Mouse (Mus musculus): ENCODE data around the gene Gys1. TPM values are rescaled to one million over a fixed set of nuclear protein-coding genes. Genes with fewer than 3 reads are reported as not detected.

The Gys1 gene
- polyA plus RNA-seq, 1 experiment from 2014 or later: 136 TPM

DNA sequence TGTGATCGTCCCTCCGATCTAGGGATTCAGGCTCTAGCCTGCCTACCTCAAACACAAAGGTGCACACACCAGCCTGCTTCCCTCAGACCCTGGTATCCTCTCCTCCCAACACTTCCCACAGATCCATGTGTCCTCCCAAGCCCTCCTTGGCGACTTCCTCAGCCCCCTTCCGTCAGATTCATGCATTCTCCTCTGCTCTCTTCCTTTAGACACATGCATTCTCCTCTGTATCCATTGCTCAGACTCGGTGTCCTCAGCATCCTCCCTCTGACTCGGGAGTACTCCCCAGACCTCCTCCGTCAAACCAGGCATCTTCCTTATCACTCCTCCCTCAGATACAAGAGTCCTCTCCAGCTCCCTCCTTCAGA, 825 bp upstream of the Gys1 start:
- under 1% methylated on average over 7 of the region's 7 CpGs for WGBS
- ATAC-seq (replicated peaks; ENCODE audit: extremely low read depth, insufficient read depth, low FRiP score): no peak

DNA sequence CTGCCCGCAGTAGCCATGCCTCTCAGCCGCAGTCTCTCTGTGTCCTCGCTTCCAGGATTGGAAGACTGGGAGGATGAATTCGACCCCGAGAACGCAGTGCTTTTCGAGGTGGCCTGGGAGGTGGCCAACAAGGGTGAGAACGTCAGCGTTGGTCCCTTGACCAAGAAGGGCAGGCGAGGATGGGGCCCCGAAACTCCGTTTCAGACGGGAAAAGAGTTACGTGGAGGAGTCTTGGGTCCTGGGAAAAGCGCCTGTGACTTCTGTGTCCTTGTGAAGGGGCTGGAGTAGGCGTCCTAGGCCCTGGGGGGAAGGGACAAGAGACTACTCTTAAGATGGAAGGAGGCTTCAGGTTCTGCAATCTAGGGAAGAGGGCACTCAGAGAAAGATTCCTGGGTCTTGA, 394 bp downstream of the Gys1 start:
- H3K27ac ChIP-seq (ENCODE audit: low read length): peak overlapping the region; percentile 91
- peaks cover 4% of the 10 kb centered on the region for H3K36me3 ChIP-seq (ENCODE audit: control insufficient read depth, insufficient read depth)
- H3K9ac ChIP-seq (ENCODE audit: low read length): peak overlapping the region; percentile 94
- H3K9me3 ChIP-seq (replicated peaks; ENCODE audit: control insufficient read depth, low read length): no peaks in the 10 kb centered on the region
- peak; percentile 2; the same call in 1 of the 2 replicates for ATAC-seq (replicated peaks; ENCODE audit: extremely low read depth, insufficient read depth, low FRiP score)
- peaks cover 35% of the 10 kb centered on the region for H3K4me1 ChIP-seq (ENCODE audit: control insufficient read depth, insufficient read depth, low read length)
- peak overlapping the region; percentile 71 for H3K4me2 ChIP-seq (ENCODE audit: low read depth, low read length)
- no peaks in the 10 kb centered on the region for H3K27me3 ChIP-seq (ENCODE audit: control insufficient read depth, insufficient read depth, low read length)
- H3K4me3 ChIP-seq (ENCODE audit: low read length): peak overlapping the region; percentile 73
- WGBS: 2% methylated on average over 16 of the region's 16 CpGs

More for the DNA sequence above, 825 bp upstream of the Gys1 start:
- H3K27ac ChIP-seq (ENCODE audit: low read length): peak overlapping the region; percentile 93
- no peaks in the 10 kb centered on the region for H3K27me3 ChIP-seq (ENCODE audit: control insufficient read depth, insufficient read depth, low read length)
- no peaks in the 10 kb centered on the region for H3K9me3 ChIP-seq (replicated peaks; ENCODE audit: control insufficient read depth, low read length)
- H3K36me3 ChIP-seq (ENCODE audit: control insufficient read depth, insufficient read depth): peaks cover 9% of the 10 kb centered on the region
- peak overlapping the region; percentile 90 for H3K4me3 ChIP-seq (ENCODE audit: low read length)
- H3K9ac ChIP-seq (ENCODE audit: low read length): peak overlapping the region; percentile 86
- H3K4me1 ChIP-seq (ENCODE audit: control insufficient read depth, insufficient read depth, low read length): peaks cover 35% of the 10 kb centered on the region
- H3K4me2 ChIP-seq (ENCODE audit: low read depth, low read length): peak overlapping the region; percentile 98

DNA sequence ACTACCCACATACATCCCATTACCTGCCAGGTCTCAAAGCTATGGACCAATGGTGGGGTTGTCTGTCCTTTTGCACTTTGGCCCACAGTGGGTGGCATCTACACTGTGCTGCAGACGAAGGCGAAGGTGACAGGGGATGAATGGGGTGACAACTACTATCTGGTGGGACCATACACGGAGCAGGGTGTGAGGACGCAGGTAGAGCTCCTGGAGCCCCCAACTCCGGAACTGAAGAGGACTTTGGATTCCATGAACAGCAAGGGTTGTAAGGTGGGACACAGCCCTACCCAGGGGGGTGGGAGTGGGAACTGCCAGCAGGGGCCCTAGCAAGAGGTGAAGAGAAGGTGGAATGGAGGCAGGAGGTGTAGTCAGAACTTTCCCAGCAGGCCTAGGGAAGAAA, 1.8 kb downstream of the Gys1 start:
- Histone ChIP-seq H3K9me3 (replicated peaks; ENCODE audit: control insufficient read depth, low read length) (no peaks in the 10 kb centered on the region), H3K4me3 (ENCODE audit: low read length) (no peak overlapping the region; the same call in 1 of the 2 replicates), H3K36me3 (ENCODE audit: control insufficient read depth, insufficient read depth) (peaks cover 10% of the 10 kb centered on the region), H3K4me2 (ENCODE audit: low read depth, low read length) (peak overlapping the region; percentile 71), H3K4me1 (ENCODE audit: control insufficient read depth, insufficient read depth, low read length) (peaks cover 35% of the 10 kb centered on the region), H3K27ac (ENCODE audit: low read length) (no peak overlapping the region), H3K27me3 (ENCODE audit: control insufficient read depth, insufficient read depth, low read length) (no peaks in the 10 kb centered on the region), H3K9ac (ENCODE audit: low read length) (peak overlapping the region; percentile 23; the same call in 1 of the 2 replicates)
- ATAC-seq (replicated peaks; ENCODE audit: extremely low read depth, insufficient read depth, low FRiP score): no peak
- 79% methylated on average over 5 of the region's 5 CpGs for WGBS

GRCm38 (mm10) chr7:45437046-45437445, 2.4 kb downstream of the Gys1 start:
- WGBS: 43% methylated on average over 6 of the region's 6 CpGs
- no peak for ATAC-seq (replicated peaks; ENCODE audit: extremely low read depth, insufficient read depth, low FRiP score)
- H3K27me3 ChIP-seq (ENCODE audit: control insufficient read depth, insufficient read depth, low read length): no peaks in the 10 kb centered on the region
- no peak overlapping the region for H3K4me3 ChIP-seq (ENCODE audit: low read length)
- H3K9ac ChIP-seq (ENCODE audit: low read length): peak overlapping the region; percentile 47
- H3K27ac ChIP-seq (ENCODE audit: low read length): no peak overlapping the region
- no peaks in the 10 kb centered on the region for H3K9me3 ChIP-seq (replicated peaks; ENCODE audit: control insufficient read depth, low read length)
- H3K4me1 ChIP-seq (ENCODE audit: control insufficient read depth, insufficient read depth, low read length): peaks cover 35% of the 10 kb centered on the region
- H3K4me2 ChIP-seq (ENCODE audit: low read depth, low read length): peak overlapping the region; percentile 25
- peaks cover 13% of the 10 kb centered on the region for H3K36me3 ChIP-seq (ENCODE audit: control insufficient read depth, insufficient read depth)

- peaks cover 34% of the 10 kb centered on the region for H3K4me1 ChIP-seq (ENCODE audit: control insufficient read depth, insufficient read depth, low read length)
- no peaks in the 10 kb centered on the region for H3K27me3 ChIP-seq (ENCODE audit: control insufficient read depth, insufficient read depth, low read length)
- no peak within 1 kb of the TSS for H3K27ac ChIP-seq (ENCODE audit: low read length)
- no peaks in the 10 kb centered on the region for H3K9me3 ChIP-seq (replicated peaks; ENCODE audit: control insufficient read depth, low read length)
- H3K4me3 ChIP-seq (ENCODE audit: low read length): no peak within 1 kb of the TSS
- H3K36me3 ChIP-seq (ENCODE audit: control insufficient read depth, insufficient read depth): peaks cover 17% of the 10 kb centered on the region
- ATAC-seq (replicated peaks; ENCODE audit: extremely low read depth, insufficient read depth, low FRiP score): no peak
- 37% methylated on average over 19 of the region's 19 CpGs for WGBS
- H3K9ac ChIP-seq (ENCODE audit: low read length): peak within 1 kb of the TSS; percentile 47
- peak within 1 kb of the TSS; percentile 25 for H3K4me2 ChIP-seq (ENCODE audit: low read depth, low read length)
Observed at GRCm38 (mm10) chr7:45437521-45438276, 3.1 kb downstream of the Gys1 start, which contains the start of gene Ruvbl2. Gene Ruvbl2, minus strand, starts transcription at chr7:45438096.

- 74% methylated on average over 22 of the region's 22 CpGs for whole genome bisulfite sequencing
- Histone ChIP-seq H3K36me3 (ENCODE audit: control insufficient read depth, insufficient read depth) (peaks cover 46% of the 10 kb centered on the region), H3K27ac (ENCODE audit: low read length) (no peak overlapping the region), H3K4me3 (ENCODE audit: low read length) (no peak overlapping the region), H3K4me1 (ENCODE audit: control insufficient read depth, insufficient read depth, low read length) (peaks cover 6% of the 10 kb centered on the region), H3K4me2 (ENCODE audit: low read depth, low read length) (no peak overlapping the region), H3K9me3 (replicated peaks; ENCODE audit: control insufficient read depth, low read length) (no peaks in the 10 kb centered on the region), H3K27me3 (ENCODE audit: control insufficient read depth, insufficient read depth, low read length) (no peaks in the 10 kb centered on the region), H3K9ac (ENCODE audit: low read length) (no peak overlapping the region)
- no peak for ATAC-seq (replicated peaks; ENCODE audit: extremely low read depth, insufficient read depth, low FRiP score)
Observed at GRCm38 (mm10) chr7:45443526-45444420, 9.1 kb downstream of the Gys1 start.

- no peaks in the 10 kb centered on the region for H3K9me3 ChIP-seq (replicated peaks; ENCODE audit: control insufficient read depth, low read length)
- ATAC-seq (replicated peaks; ENCODE audit: extremely low read depth, insufficient read depth, low FRiP score): no peak
- no peak overlapping the region for H3K4me3 ChIP-seq (ENCODE audit: low read length)
- H3K4me2 ChIP-seq (ENCODE audit: low read depth, low read length): no peak overlapping the region
- H3K27ac ChIP-seq (ENCODE audit: low read length): no peak overlapping the region
- H3K36me3 ChIP-seq (ENCODE audit: control insufficient read depth, insufficient read depth): peaks cover 39% of the 10 kb centered on the region
- H3K27me3 ChIP-seq (ENCODE audit: control insufficient read depth, insufficient read depth, low read length): no peaks in the 10 kb centered on the region
- H3K9ac ChIP-seq (ENCODE audit: low read length): no peak overlapping the region
- peaks cover 6% of the 10 kb centered on the region for H3K4me1 ChIP-seq (ENCODE audit: control insufficient read depth, insufficient read depth, low read length)
Observed at GRCm38 (mm10) chr7:45446589-45446988, 11.9 kb downstream of the Gys1 start.

DNA sequence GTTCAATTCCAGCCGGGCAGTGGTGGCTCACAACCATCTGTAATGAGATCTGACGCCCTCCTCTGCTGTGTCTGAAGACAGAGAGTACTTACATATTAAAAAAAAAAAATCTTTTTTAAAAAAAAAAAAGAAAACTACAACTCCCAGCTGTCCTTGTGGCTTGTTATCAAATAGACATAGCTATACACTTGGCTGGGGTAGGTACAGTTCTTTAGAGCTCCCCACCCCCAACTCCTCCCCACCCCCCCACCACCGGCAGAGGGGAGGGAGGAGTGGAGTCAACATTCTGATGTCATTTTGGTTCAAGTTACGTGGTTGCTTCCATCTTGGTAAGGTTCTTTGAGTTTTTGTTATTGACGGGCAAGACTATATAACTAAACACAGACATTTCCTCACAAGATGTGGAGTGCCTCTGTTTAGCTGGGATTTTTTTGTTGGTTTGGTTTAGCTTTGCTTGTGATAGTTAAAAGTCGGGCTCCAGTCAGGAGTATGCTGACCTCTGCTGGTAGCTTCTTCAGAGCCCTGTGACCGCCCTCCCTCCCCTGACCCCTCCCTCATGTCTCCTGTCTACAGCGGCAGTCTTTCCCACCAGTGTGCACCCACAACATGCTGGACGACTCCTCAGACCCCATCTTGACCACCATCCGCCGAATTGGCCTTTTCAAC, 12.8 kb downstream of the Gys1 start:
- Histone ChIP-seq H3K4me3 (ENCODE audit: low read length) (no peak overlapping the region), H3K9ac (ENCODE audit: low read length) (no peak overlapping the region), H3K4me2 (ENCODE audit: low read depth, low read length) (no peak overlapping the region), H3K9me3 (replicated peaks; ENCODE audit: control insufficient read depth, low read length) (no peaks in the 10 kb centered on the region), H3K36me3 (ENCODE audit: control insufficient read depth, insufficient read depth) (peaks cover 41% of the 10 kb centered on the region), H3K27ac (ENCODE audit: low read length) (no peak overlapping the region), H3K27me3 (ENCODE audit: control insufficient read depth, insufficient read depth, low read length) (no peaks in the 10 kb centered on the region), H3K4me1 (ENCODE audit: control insufficient read depth, insufficient read depth, low read length) (peaks cover 6% of the 10 kb centered on the region)
- no peak for ATAC-seq (replicated peaks; ENCODE audit: extremely low read depth, insufficient read depth, low FRiP score)
- WGBS: 35% methylated on average over 11 of the region's 11 CpGs

All from heart, embryonic 16.5 days (tissue).